Mouse (Mus musculus): ENCODE data around the gene Nenf.

Gene Nenf

GRCm38 (mm10) chr1:191283110-191284040, 34.6 kb downstream of the Nenf start:
- no peak for DNase-seq (ENCODE audit: low read depth, low spot score)

- peak; percentile 22 for DNase-seq (ENCODE audit: low read depth, low spot score)
Measured at GRCm38 (mm10) chr1:191282319-191282718, 35.7 kb downstream of the Nenf start.

GRCm38 (mm10) chr1:191281171-191281570, 36.8 kb downstream of the Nenf start:
- no peak for DNase-seq (ENCODE audit: low read depth, low spot score)

- DNase-seq (ENCODE audit: low read depth, low spot score) = no peak
Measured at GRCm38 (mm10) chr1:191278324-191278723, 39.7 kb downstream of the Nenf start.

- no peak for DNase-seq (ENCODE audit: low read depth, low spot score)
Measured at GRCm38 (mm10) chr1:191277549-191278059, 40.4 kb downstream of the Nenf start.

- DNase-seq (ENCODE audit: low read depth, low spot score) = peak; percentile 15
Measured at GRCm38 (mm10) chr1:191276181-191276580, 41.8 kb downstream of the Nenf start.

- peak; percentile 67 for DNase-seq (ENCODE audit: low read depth, low spot score)
Measured at GRCm38 (mm10) chr1:191275527-191275926, 42.5 kb downstream of the Nenf start.

- no peak for DNase-seq (ENCODE audit: low read depth, low spot score)
Measured at GRCm38 (mm10) chr1:191272660-191273059, 45.3 kb downstream of the Nenf start.

- DNase-seq (ENCODE audit: low read depth, low spot score) = no peak
Measured at GRCm38 (mm10) chr1:191269648-191269952, 48.4 kb downstream of the Nenf start.

- no peak for DNase-seq (ENCODE audit: low read depth, low spot score)
Measured at GRCm38 (mm10) chr1:191268797-191269647, 49.0 kb downstream of the Nenf start.

- DNase-seq (ENCODE audit: low read depth, low spot score) = no peak
Measured at GRCm38 (mm10) chr1:191267856-191268255, 50.1 kb downstream of the Nenf start.

- no peak for DNase-seq (ENCODE audit: low read depth, low spot score)
Measured at GRCm38 (mm10) chr1:191267162-191267561, 50.8 kb downstream of the Nenf start.

GRCm38 (mm10) chr1:191263471-191263870, 54.5 kb downstream of the Nenf start:
- DNase-seq (ENCODE audit: low read depth, low spot score) = no peak

GRCm38 (mm10) chr1:191261861-191262260, 56.1 kb downstream of the Nenf start:
- no peak for DNase-seq (ENCODE audit: low read depth, low spot score)

GRCm38 (mm10) chr1:191259661-191260060, 58.3 kb downstream of the Nenf start:
- no peak for DNase-seq (ENCODE audit: low read depth, low spot score)

GRCm38 (mm10) chr1:191259121-191259520, 58.9 kb downstream of the Nenf start:
- DNase-seq (ENCODE audit: low read depth, low spot score) = no peak

- no peak for DNase-seq (ENCODE audit: low read depth, low spot score)
Measured at GRCm38 (mm10) chr1:191258521-191258920, 59.5 kb downstream of the Nenf start.

GRCm38 (mm10) chr1:191257981-191258380, 60.0 kb downstream of the Nenf start:
- peak; percentile 23 for DNase-seq (ENCODE audit: low read depth, low spot score)

GRCm38 (mm10) chr1:191257351-191257771, 60.6 kb downstream of the Nenf start:
- no peak for DNase-seq (ENCODE audit: low read depth, low spot score)
